Mouse (Mus musculus): Measurements from ENCODE around the gene Tpst1. TPM values are rescaled to one million over a fixed set of nuclear protein-coding genes. Genes with fewer than 3 reads are reported as not detected.

Tpst1 gene
- polyA plus RNA-seq, 1 experiment = 9.4 TPM

- no peak overlapping the region for H3K4me3 ChIP-seq
- TF ChIP-seq E2F4 (IDR thresholded peaks at IDR 0.05; ENCODE audit: insufficient read depth) (no peak), MAX (IDR thresholded peaks at IDR 0.05; ENCODE audit: low read depth) (no peak), POLR2AphosphoS2 (IDR thresholded peaks at IDR 0.05; ENCODE audit: insufficient read length, low read depth) (no peak), MYOD1 (IDR thresholded peaks at IDR 0.05; ENCODE audit: control insufficient read depth in 1 of 3, insufficient read length in 2 of 3, low read depth in 2 of 3) (no peak), CEBPB (IDR thresholded peaks at IDR 0.05; ENCODE audit: insufficient read depth, poor library complexity, severe bottlenecking) (no peak), MYOG (IDR thresholded peaks at IDR 0.05; ENCODE audit: control insufficient read depth in 1 of 3, insufficient read depth in 1 of 3, insufficient read length in 2 of 3, low read depth in 2 of 3) (no peak), REST (IDR thresholded peaks at IDR 0.05; ENCODE audit: insufficient read depth, insufficient read length) (no peak), TCF12 (IDR thresholded peaks at IDR 0.05; ENCODE audit: insufficient read depth, poor library complexity, severe bottlenecking) (no peak), POLR2A (IDR thresholded peaks at IDR 0.05; ENCODE audit: insufficient read length, low read depth) (no peak)
- no peaks in the 10 kb centered on the region for H3K79me2 ChIP-seq (ENCODE audit: control insufficient read depth, insufficient read depth)
- H3K36me3 ChIP-seq (ENCODE audit: control insufficient read depth, insufficient read depth) = no peaks in the 10 kb centered on the region
- H3K4me2 ChIP-seq (ENCODE audit: low read depth) = no peak overlapping the region
- H3ac ChIP-seq (ENCODE audit: control insufficient read depth, insufficient read length) = no peak overlapping the region
- no peaks in the 10 kb centered on the region for H3K27me3 ChIP-seq (ENCODE audit: control insufficient read depth, insufficient read depth, insufficient read length)
Measured at GRCm38 (mm10) chr5:130154286-130154685, 81.2 kb downstream of the Tpst1 start.

- Histone ChIP-seq H3K27me3 (ENCODE audit: control insufficient read depth, insufficient read depth, insufficient read length) (no peaks in the 10 kb centered on the region), H3ac (ENCODE audit: control insufficient read depth, insufficient read length) (no peak overlapping the region), H3K36me3 (ENCODE audit: control insufficient read depth, insufficient read depth) (no peaks in the 10 kb centered on the region), H3K4me2 (ENCODE audit: low read depth) (no peak overlapping the region), H3K79me2 (ENCODE audit: control insufficient read depth, insufficient read depth) (no peaks in the 10 kb centered on the region), H3K4me3 (no peak overlapping the region)
- TF ChIP-seq USF1 (IDR thresholded peaks at IDR 0.05; ENCODE audit: low read depth) (no peak), CEBPB (IDR thresholded peaks at IDR 0.05; ENCODE audit: insufficient read depth, poor library complexity, severe bottlenecking) (no peak), SRF (IDR thresholded peaks at IDR 0.05; ENCODE audit: control insufficient read depth, insufficient read length, low read depth) (no peak), TCF12 (IDR thresholded peaks at IDR 0.05; ENCODE audit: insufficient read depth, poor library complexity, severe bottlenecking) (no peak), REST (IDR thresholded peaks at IDR 0.05; ENCODE audit: insufficient read depth, insufficient read length) (no peak), MYOD1 (IDR thresholded peaks at IDR 0.05; ENCODE audit: control insufficient read depth in 1 of 3, insufficient read length in 2 of 3, low read depth in 2 of 3) (no peak), E2F4 (IDR thresholded peaks at IDR 0.05; ENCODE audit: insufficient read depth) (no peak), POLR2AphosphoS2 (IDR thresholded peaks at IDR 0.05; ENCODE audit: insufficient read length, low read depth) (no peak), MAX (IDR thresholded peaks at IDR 0.05; ENCODE audit: low read depth) (no peak), POLR2A (IDR thresholded peaks at IDR 0.05; ENCODE audit: insufficient read length, low read depth) (no peak), MYOG (IDR thresholded peaks at IDR 0.05; ENCODE audit: control insufficient read depth in 1 of 3, insufficient read depth in 1 of 3, insufficient read length in 2 of 3, low read depth in 2 of 3) (no peak), TCF3 (IDR thresholded peaks at IDR 0.05; ENCODE audit: insufficient read length, low read depth) (no peak)
Measured at GRCm38 (mm10) chr5:130158545-130158944, 85.4 kb downstream of the Tpst1 start.

GRCm38 (mm10) chr5:130159761-130160201 lies 86.7 kb downstream of the Tpst1 start:
- TF ChIP-seq USF1 (IDR thresholded peaks at IDR 0.05; ENCODE audit: low read depth) = peak; percentile 3
- no peak for TF ChIP-seq REST (IDR thresholded peaks at IDR 0.05; ENCODE audit: insufficient read depth, insufficient read length)
- Histone ChIP-seq H3K27me3 (ENCODE audit: control insufficient read depth, insufficient read depth, insufficient read length) (no peaks in the 10 kb centered on the region), H3K4me3 (no peak overlapping the region), H3K36me3 (ENCODE audit: control insufficient read depth, insufficient read depth) (no peaks in the 10 kb centered on the region), H3K4me2 (ENCODE audit: low read depth) (no peak overlapping the region), H3K79me2 (ENCODE audit: control insufficient read depth, insufficient read depth) (no peaks in the 10 kb centered on the region), H3ac (ENCODE audit: control insufficient read depth, insufficient read length) (no peak overlapping the region)

- Histone ChIP-seq H3K79me2 (ENCODE audit: control insufficient read depth, insufficient read depth) (no peaks in the 10 kb centered on the region), H3K27me3 (ENCODE audit: control insufficient read depth, insufficient read depth, insufficient read length) (no peaks in the 10 kb centered on the region), H3K36me3 (ENCODE audit: control insufficient read depth, insufficient read depth) (no peaks in the 10 kb centered on the region), H3K4me3 (no peak overlapping the region), H3ac (ENCODE audit: control insufficient read depth, insufficient read length) (no peak overlapping the region), H3K4me2 (ENCODE audit: low read depth) (no peak overlapping the region)
- no peak for TF ChIP-seq E2F4 (IDR thresholded peaks at IDR 0.05; ENCODE audit: insufficient read depth)
- no peak for TF ChIP-seq POLR2A (IDR thresholded peaks at IDR 0.05; ENCODE audit: insufficient read length, low read depth)
- no peak for TF ChIP-seq TCF3 (IDR thresholded peaks at IDR 0.05; ENCODE audit: insufficient read length, low read depth)
- TF ChIP-seq TCF12 (IDR thresholded peaks at IDR 0.05; ENCODE audit: insufficient read depth, poor library complexity, severe bottlenecking) = no peak
- TF ChIP-seq USF1 (IDR thresholded peaks at IDR 0.05; ENCODE audit: low read depth) = no peak
- no peak for TF ChIP-seq MAX (IDR thresholded peaks at IDR 0.05; ENCODE audit: low read depth)
- TF ChIP-seq MYOG (IDR thresholded peaks at IDR 0.05; ENCODE audit: control insufficient read depth in 1 of 3, insufficient read depth in 1 of 3, insufficient read length in 2 of 3, low read depth in 2 of 3) = no peak
- no peak for TF ChIP-seq REST (IDR thresholded peaks at IDR 0.05; ENCODE audit: insufficient read depth, insufficient read length)
- no peak for TF ChIP-seq POLR2AphosphoS2 (IDR thresholded peaks at IDR 0.05; ENCODE audit: insufficient read length, low read depth)
- TF ChIP-seq CEBPB (IDR thresholded peaks at IDR 0.05; ENCODE audit: insufficient read depth, poor library complexity, severe bottlenecking) = no peak
- no peak for TF ChIP-seq SRF (IDR thresholded peaks at IDR 0.05; ENCODE audit: control insufficient read depth, insufficient read length, low read depth)
Measured at GRCm38 (mm10) chr5:130163670-130164069, 90.5 kb downstream of the Tpst1 start.

- no peak for TF ChIP-seq TCF12 (IDR thresholded peaks at IDR 0.05; ENCODE audit: insufficient read depth, poor library complexity, severe bottlenecking)
- TF ChIP-seq CEBPB (IDR thresholded peaks at IDR 0.05; ENCODE audit: insufficient read depth, poor library complexity, severe bottlenecking) = no peak
- TF ChIP-seq MYOG (IDR thresholded peaks at IDR 0.05; ENCODE audit: control insufficient read depth in 1 of 3, insufficient read depth in 1 of 3, insufficient read length in 2 of 3, low read depth in 2 of 3) = no peak
- no peak for TF ChIP-seq TCF3 (IDR thresholded peaks at IDR 0.05; ENCODE audit: insufficient read length, low read depth)
- no peak for TF ChIP-seq MYOD1 (IDR thresholded peaks at IDR 0.05; ENCODE audit: control insufficient read depth in 1 of 3, insufficient read length in 2 of 3, low read depth in 2 of 3)
- no peak for TF ChIP-seq POLR2AphosphoS2 (IDR thresholded peaks at IDR 0.05; ENCODE audit: insufficient read length, low read depth)
- no peak for TF ChIP-seq SRF (IDR thresholded peaks at IDR 0.05; ENCODE audit: control insufficient read depth, insufficient read length, low read depth)
- TF ChIP-seq MAX (IDR thresholded peaks at IDR 0.05; ENCODE audit: low read depth) = no peak
- TF ChIP-seq E2F4 (IDR thresholded peaks at IDR 0.05; ENCODE audit: insufficient read depth) = no peak
- TF ChIP-seq POLR2A (IDR thresholded peaks at IDR 0.05; ENCODE audit: insufficient read length, low read depth) = no peak
- TF ChIP-seq USF1 (IDR thresholded peaks at IDR 0.05; ENCODE audit: low read depth) = no peak
- Histone ChIP-seq H3K79me2 (ENCODE audit: control insufficient read depth, insufficient read depth) (no peaks in the 10 kb centered on the region), H3K4me2 (ENCODE audit: low read depth) (no peak overlapping the region)
Measured at GRCm38 (mm10) chr5:130165213-130165612, 92.1 kb downstream of the Tpst1 start.

More at GRCm38 (mm10) chr5:130165213-130165612, 92.1 kb downstream of the Tpst1 start:
- Histone ChIP-seq H3ac (ENCODE audit: control insufficient read depth, insufficient read length) (no peak overlapping the region), H3K36me3 (ENCODE audit: control insufficient read depth, insufficient read depth) (no peaks in the 10 kb centered on the region), H3K27me3 (ENCODE audit: control insufficient read depth, insufficient read depth, insufficient read length) (no peaks in the 10 kb centered on the region), H3K4me3 (no peak overlapping the region)
